21 mouse cellular contexts compared by ENCODE assay signal in genomic region chr14:16185246-16185645, GRCm38 (mm10).
A peak's percentile ranks its signal among the peaks of the same experiment; 100 is the strongest.
DNase-seq lines count a peak whose midpoint lies in the region; TF ChIP-seq lines count a peak whose summit lies in the region.
"Had no signal": no experiment of that assay in that cellular context is flagged by ENCODE, and none has a peak within 500 bp of the region (broad histone marks: within the 10 kb centered on the region; RNA-seq: fewer than 3 reads in every experiment).

No protein-coding gene starts in this region.

- H3K27ac ChIP-seq in MEL (ENCODE audit: control insufficient read depth, low read depth, low read length): no peak overlapping the region
- no peak overlapping the region for H3K27ac ChIP-seq in forebrain, embryonic 10.5 days

- DNase-seq in A20 (ENCODE audit: low read depth, low spot score) (peak; percentile 10), MEL (ENCODE audit: low read depth, low spot score) (peak; percentile 54), MEL-GATA-1-ER (ENCODE audit: extremely low read depth, low read depth) (peak; percentile 58)
- no peak for DNase-seq in kidney, adult 9 months
- DNase-seq in heart, adult 18-20 months: no peak
- no peak for DNase-seq in forebrain, embryonic 10.5 days (ENCODE audit: extremely low spot score, low spot score)
- DNase-seq: adrenal gland, adult 2 months; adrenal gland, adult 8-10 months; adrenal gland, postnatal 10 days; adrenal gland, postnatal 14 days; adrenal gland, postnatal 25 days; adrenal gland, postnatal 36 days; B cell, adult 2 months; cerebellum, adult 11 months; cerebellum, adult 11-12 months; cerebellum, adult 18-20 months; cerebellum, adult 2 months; cerebellum, adult 8-10 months; cerebellum, adult 9-10 months had no signal

- H3K9ac ChIP-seq in MEL (ENCODE audit: control insufficient read depth, low read depth, low read length, poor library complexity, severe bottlenecking): no peak overlapping the region

- no peak for TF ChIP-seq POLR2A in MEL (IDR thresholded peaks at IDR 0.05; ENCODE audit: control insufficient read depth in 1 of 2, insufficient read depth in 1 of 2, low read depth in 1 of 2, low read length in 2 of 2, poor library complexity in 1 of 2)

- H3K4me1 ChIP-seq in MEL (ENCODE audit: control insufficient read depth in 1 of 2, insufficient read depth in 2 of 2, low read length in 2 of 2): no peaks in the 10 kb centered on the region
- no peaks in the 10 kb centered on the region for H3K4me1 ChIP-seq in forebrain, embryonic 10.5 days

- TF ChIP-seq CTCF in MEL (IDR thresholded peaks at IDR 0.05 in 2 of 3, conservative IDR thresholded peaks at IDR 0.05 in 1 of 3; ENCODE audit: control insufficient read depth in 1 of 3, insufficient read depth in 1 of 3, low read depth in 2 of 3, low read length in 3 of 3, poor library complexity in 1 of 3, severe bottlenecking in 1 of 3): no peak

- no peaks in the 10 kb centered on the region for H3K27me3 ChIP-seq in MEL (ENCODE audit: control insufficient read depth in 1 of 2, insufficient read depth in 2 of 2, low read length in 2 of 2)
- H3K27me3 ChIP-seq in forebrain, embryonic 10.5 days (ENCODE audit: poor library complexity, severe bottlenecking): no peaks in the 10 kb centered on the region
- H3K27me3 ChIP-seq: CH12.LX had no signal

- H3K4me3 ChIP-seq in MEL (ENCODE audit: control insufficient read depth in 1 of 2, insufficient read depth in 1 of 2, low read depth in 2 of 2, low read length in 2 of 2): no peak overlapping the region
- no peak overlapping the region for H3K4me3 ChIP-seq in forebrain, embryonic 10.5 days

- H3K9me3 ChIP-seq in MEL (replicated peaks; ENCODE audit: insufficient read depth, low read length): no peaks in the 10 kb centered on the region
- H3K9me3 ChIP-seq in forebrain, embryonic 10.5 days: no peaks in the 10 kb centered on the region
- H3K9me3 ChIP-seq: G1E had no signal

- no peak for TF ChIP-seq RAD21 in MEL (IDR thresholded peaks at IDR 0.05; ENCODE audit: low read depth, low read length)

- no peaks in the 10 kb centered on the region for H3K79me2 ChIP-seq in MEL (ENCODE audit: control insufficient read depth, insufficient read depth, low read length, poor library complexity)

- H3K36me3 ChIP-seq in MEL (ENCODE audit: control insufficient read depth in 1 of 2, insufficient read depth in 2 of 2, low read length in 2 of 2): no peaks in the 10 kb centered on the region
- H3K36me3 ChIP-seq in forebrain, embryonic 10.5 days (replicated peaks): no peaks in the 10 kb centered on the region
- H3K36me3 ChIP-seq: G1E had no signal

- TF ChIP-seq EP300 in MEL (IDR thresholded peaks at IDR 0.05; ENCODE audit: low read depth in 1 of 2, low read length in 2 of 2): peak in 1 of 2 experiments; percentile 33; a peak in 1 of 4 replicates

TF ChIP-seq in MEL, 35 proteins besides CTCF, POLR2A, EP300 and RAD21:
- no peak for TF ChIP-seq USF1 (IDR thresholded peaks at IDR 0.05; ENCODE audit: low read depth, low read length)
- TF ChIP-seq CHD1 (IDR thresholded peaks at IDR 0.05; ENCODE audit: low read depth, low read length): no peak
- TF ChIP-seq GATA1 (IDR thresholded peaks at IDR 0.05; ENCODE audit: low read depth, low read length): 0 out of 2 replicates have a peak, but pooled peaks have one; percentile 34
- peak; percentile 22; the same call in 1 of the 2 replicates for TF ChIP-seq TAL1 (IDR thresholded peaks at IDR 0.05; ENCODE audit: low read length)

Comparison
In these comparisons a context has a peak if more than half of its experiments do, and no peak if none do; other contexts are left out.
1. DNase-seq: peak in A20 (single experiment), MEL (single experiment) and MEL-GATA-1-ER (single experiment); none in kidney, adult 9 months (single experiment), heart, adult 18-20 months (0 of 2) and forebrain, embryonic 10.5 days (single experiment).